Mouse (Mus musculus) intestine, postnatal 0 days (tissue): ENCODE results near the gene Cdkn2d. TPM values are rescaled to one million over a fixed set of nuclear protein-coding genes. Genes with fewer than 3 reads are reported as not detected.
A peak's percentile ranks its signal among the peaks of the same experiment; 100 is the strongest.
"Not testable (repeated sequence)": the region's sequence is repeated elsewhere in the genome, so short reads cannot be mapped to it uniquely, and the experiment has no call there.

Experiments
- ATAC-seq: fragments of 200-750 bp; cut with Nextera tagmentation; 2 replicates; pipeline ENCODE4 v1.8.0; 2017; ENCODE audit warnings: mild to moderate bottlenecking, moderate TSS enrichment, moderate library complexity
- H3K27ac ChIP-seq: fragments of 300-500 bp; sonication (generic); 2 replicates; pipeline ENCODE4 v1.5.1; 2014; ENCODE audit warnings: mild to moderate bottlenecking, low read depth, low read length, moderate library complexity
- H3K27me3 ChIP-seq: fragments of 300-500 bp; sonication (generic); replicated peaks from 2 replicates; pipeline ENCODE4 v1.6.1; 2014; ENCODE audit warnings: low read length, mixed read lengths; ENCODE audit not compliant: control insufficient read depth, insufficient read depth
- H3K36me3 ChIP-seq: fragments of 300-500 bp; sonication (generic); 2 replicates; pipeline ENCODE4 v1.6.1; 2014; ENCODE audit warnings: mild to moderate bottlenecking, moderate library complexity; ENCODE audit not compliant: control insufficient read depth, insufficient read depth
- H3K4me1 ChIP-seq: fragments of 300-500 bp; sonication (generic); replicated peaks from 2 replicates; pipeline ENCODE4 v1.6.1; 2014; ENCODE audit warnings: antibody characterized with exemption, low read length, mixed read lengths; ENCODE audit not compliant: control insufficient read depth, insufficient read depth
- H3K4me2 ChIP-seq: fragments of 300-500 bp; sonication (generic); replicated peaks from 2 replicates; pipeline ENCODE4 v1.6.1; 2014; ENCODE audit warnings: low read depth, mild to moderate bottlenecking, moderate library complexity
- H3K4me3 ChIP-seq: fragments of 300-500 bp; sonication (generic); 2 replicates; pipeline ENCODE4 v1.5.1; 2014; ENCODE audit warnings: low read depth, low read length
- H3K9ac ChIP-seq: fragments of 300-500 bp; sonication (generic); 2 replicates; pipeline ENCODE4 v1.6.1; 2014; ENCODE audit warnings: mild to moderate bottlenecking, low read depth, low read length
- H3K9me3 ChIP-seq: fragments of 300-500 bp; sonication (generic); 2 replicates; pipeline ENCODE4 v1.6.1; 2016; ENCODE audit warnings: mixed run types; ENCODE audit not compliant: control insufficient read depth
- CTCF ChIP-seq: sonication (generic); IDR thresholded peaks from 2 replicates; pipeline ENCODE4 v1.5.1; 2016; ENCODE audit warnings: low read depth, mild to moderate bottlenecking, control low read depth, antibody characterized with exemption, moderate library complexity
- WGBS: fragments of 180-500 bp; shearing (Covaris S2); extraction: QIAGEN DNeasy Blood & Tissue Kit; methylation state at CpG from one replicate; pipeline ENCODE4 v1.1.7; 2014; 5-methylcytosine and 5-hydroxymethylcytosine counted together
- polyA plus RNA-seq: library from polyadenylated mRNA; unstranded; fragments of >200 nt; fragmentation: Nextera tagmentation; extraction: Ambion mirVana; gene quantifications from 2 replicates; pipeline ENCODE4 v1.2.1, GENCODE M21; 2015

Gene Cdkn2d
- polyA plus RNA-seq, 1 experiment from 2014 or later: 25.8 TPM

DNA sequence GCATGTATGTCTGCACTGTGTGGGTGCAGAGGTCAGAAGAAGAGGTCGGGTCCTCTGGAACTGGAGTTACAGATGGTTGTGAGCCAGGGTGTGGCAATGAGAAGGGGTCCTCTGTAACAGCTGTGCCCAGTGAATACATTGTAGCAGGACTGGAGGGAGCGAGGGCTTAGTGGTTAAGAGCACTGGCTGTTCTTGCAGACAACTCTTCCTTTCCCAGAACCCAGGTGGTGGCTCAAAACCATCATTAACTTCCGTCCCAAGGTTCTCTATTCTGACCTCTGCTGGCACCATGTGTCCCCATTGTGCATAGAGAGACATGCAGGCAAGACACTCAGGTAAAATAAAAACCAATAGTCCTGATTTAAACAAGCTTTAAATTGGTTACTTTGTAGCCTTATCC lies 36.4 kb upstream of the Cdkn2d start:
- Histone ChIP-seq H3K36me3 (no peaks in the 10 kb centered on the region), H3K27ac (no peak overlapping the region), H3K4me2 (no peak overlapping the region), H3K9ac (no peak overlapping the region), H3K4me1 (no peaks in the 10 kb centered on the region), H3K9me3 (no peaks in the 10 kb centered on the region), H3K4me3 (no peak overlapping the region), H3K27me3 (no peaks in the 10 kb centered on the region)
- ATAC-seq: no peak
- 55% methylated on average over 3 of the region's 3 CpGs for WGBS
- TF ChIP-seq CTCF: no peak

DNA sequence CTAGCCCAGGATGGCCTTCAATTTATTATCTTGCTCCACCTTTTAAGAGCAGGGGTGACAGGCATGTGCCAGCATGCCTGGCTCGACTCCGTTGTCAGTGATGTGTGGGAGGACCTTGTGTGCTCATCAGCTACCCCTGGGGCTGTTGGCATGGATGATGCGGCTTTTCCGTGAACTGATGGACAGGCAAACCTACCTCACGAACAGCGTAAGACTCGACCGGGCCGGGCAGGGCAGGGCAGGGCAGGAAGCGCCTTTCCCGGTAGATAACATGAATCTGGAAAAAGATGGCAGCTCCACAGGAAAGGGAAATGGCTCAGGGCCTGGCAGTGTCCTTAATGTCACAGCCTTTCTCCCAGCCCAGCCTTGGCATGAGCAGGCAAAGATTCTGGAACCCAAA lies 33.1 kb upstream of the Cdkn2d start:
- no peak overlapping the region for H3K4me2 ChIP-seq
- H3K9me3 ChIP-seq: no peaks in the 10 kb centered on the region
- no peak for ATAC-seq
- no peak overlapping the region for H3K4me3 ChIP-seq
- no peaks in the 10 kb centered on the region for H3K36me3 ChIP-seq
- no peak overlapping the region for H3K9ac ChIP-seq
- no peaks in the 10 kb centered on the region for H3K27me3 ChIP-seq
- H3K27ac ChIP-seq: no peak overlapping the region
- TF ChIP-seq CTCF: no peak
- WGBS: 85% methylated on average over 11 of the region's 11 CpGs
- no peaks in the 10 kb centered on the region for H3K4me1 ChIP-seq

DNA sequence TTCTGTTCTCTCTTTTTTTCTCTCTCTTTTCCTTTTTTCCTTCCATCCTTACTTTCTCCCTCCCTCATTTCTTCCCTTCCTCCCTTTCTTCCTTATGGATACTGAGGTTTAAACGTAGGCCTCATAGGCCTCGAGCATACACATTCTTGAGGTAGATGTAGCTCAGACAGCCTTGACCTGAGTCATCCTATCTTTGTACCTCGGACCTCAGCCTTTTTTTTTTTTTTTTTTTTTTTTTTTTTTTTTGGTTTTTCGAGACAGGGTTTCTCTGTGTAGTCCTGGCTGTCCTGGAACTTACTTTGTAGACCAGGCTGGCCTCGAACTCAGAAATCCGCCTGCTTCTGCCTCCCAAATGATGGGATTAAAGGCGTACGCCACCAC lies 31.7 kb upstream of the Cdkn2d start:
- not testable (repeated sequence) for H3K27me3 ChIP-seq, ATAC-seq, H3K4me3 ChIP-seq, H3K36me3 ChIP-seq, H3K4me1 ChIP-seq, H3K27ac ChIP-seq, H3K9ac ChIP-seq, H3K4me2 ChIP-seq, H3K9me3 ChIP-seq
- WGBS: 80% methylated on average over 8 of the region's 8 CpGs

DNA sequence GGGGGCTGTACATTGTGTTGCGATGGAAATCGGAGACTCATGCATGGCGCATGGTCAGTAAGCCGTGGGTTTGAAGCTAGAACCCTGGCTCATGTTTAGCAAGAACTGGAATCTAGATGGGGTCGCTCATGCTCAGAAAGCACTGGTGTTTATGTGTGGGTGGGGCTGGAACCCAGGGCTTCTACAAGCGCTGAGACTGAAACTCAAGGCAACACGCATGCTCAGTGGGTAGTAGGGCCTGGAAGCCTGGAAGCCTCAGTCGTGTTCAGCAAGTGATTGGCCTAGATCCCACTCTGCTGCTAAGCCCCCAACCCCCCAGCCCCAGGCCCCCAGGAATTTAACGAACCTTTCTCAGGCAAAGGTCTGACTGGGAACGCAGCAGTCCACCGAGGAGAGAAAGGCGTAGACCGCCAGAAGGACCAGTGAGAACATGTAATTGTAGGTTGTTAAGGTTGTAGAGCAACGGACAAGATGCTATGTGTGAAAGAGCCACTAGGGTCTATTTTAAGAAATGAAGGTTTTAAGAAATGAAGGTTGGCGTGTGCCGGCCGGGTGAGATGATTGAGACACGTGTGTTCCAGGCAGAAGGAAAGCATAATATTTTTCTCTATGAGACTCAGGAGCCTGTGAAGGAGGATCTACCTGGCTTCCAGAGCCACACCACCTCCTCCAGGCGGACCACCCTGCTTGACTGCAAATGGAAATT lies 31.2 kb upstream of the Cdkn2d start:
- Histone ChIP-seq H3K4me3 (no peak overlapping the region), H3K9ac (no peak overlapping the region), H3K27me3 (no peaks in the 10 kb centered on the region), H3K36me3 (no peaks in the 10 kb centered on the region), H3K4me1 (no peaks in the 10 kb centered on the region), H3K4me2 (peak overlapping the region; percentile 75), H3K9me3 (no peaks in the 10 kb centered on the region), H3K27ac (no peak overlapping the region)
- no peak for ATAC-seq
- WGBS: 81% methylated on average over 19 of the region's 19 CpGs
- TF ChIP-seq CTCF: no peak

DNA sequence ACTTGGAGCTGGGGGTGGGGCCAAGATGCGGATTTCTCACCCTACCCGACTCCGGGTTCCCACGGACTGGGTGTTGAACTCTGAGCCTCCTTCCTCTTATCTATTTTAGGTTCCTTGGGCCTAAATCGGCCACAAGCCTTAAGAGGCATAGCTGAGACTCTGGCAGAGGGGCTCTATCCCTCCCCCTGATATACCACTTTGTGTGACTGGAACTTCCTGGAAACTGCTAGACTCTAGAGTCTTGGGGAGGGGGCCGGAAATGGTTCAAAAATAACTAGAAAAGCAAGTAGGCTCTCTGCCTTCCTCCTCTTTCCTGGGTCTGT lies 30.3 kb upstream of the Cdkn2d start:
- peak overlapping the region; percentile 75 for H3K4me2 ChIP-seq
- WGBS: 14% methylated on average over 6 of the region's 6 CpGs
- peak overlapping the region; percentile 50; the same call in 1 of the 2 replicates for H3K9ac ChIP-seq
- H3K36me3 ChIP-seq: no peaks in the 10 kb centered on the region
- H3K27me3 ChIP-seq: no peaks in the 10 kb centered on the region
- H3K9me3 ChIP-seq: no peaks in the 10 kb centered on the region
- no peak overlapping the region for H3K27ac ChIP-seq
- H3K4me3 ChIP-seq: peak overlapping the region; percentile 55
- TF ChIP-seq CTCF: no peak
- H3K4me1 ChIP-seq: no peaks in the 10 kb centered on the region
- no peak for ATAC-seq

DNA sequence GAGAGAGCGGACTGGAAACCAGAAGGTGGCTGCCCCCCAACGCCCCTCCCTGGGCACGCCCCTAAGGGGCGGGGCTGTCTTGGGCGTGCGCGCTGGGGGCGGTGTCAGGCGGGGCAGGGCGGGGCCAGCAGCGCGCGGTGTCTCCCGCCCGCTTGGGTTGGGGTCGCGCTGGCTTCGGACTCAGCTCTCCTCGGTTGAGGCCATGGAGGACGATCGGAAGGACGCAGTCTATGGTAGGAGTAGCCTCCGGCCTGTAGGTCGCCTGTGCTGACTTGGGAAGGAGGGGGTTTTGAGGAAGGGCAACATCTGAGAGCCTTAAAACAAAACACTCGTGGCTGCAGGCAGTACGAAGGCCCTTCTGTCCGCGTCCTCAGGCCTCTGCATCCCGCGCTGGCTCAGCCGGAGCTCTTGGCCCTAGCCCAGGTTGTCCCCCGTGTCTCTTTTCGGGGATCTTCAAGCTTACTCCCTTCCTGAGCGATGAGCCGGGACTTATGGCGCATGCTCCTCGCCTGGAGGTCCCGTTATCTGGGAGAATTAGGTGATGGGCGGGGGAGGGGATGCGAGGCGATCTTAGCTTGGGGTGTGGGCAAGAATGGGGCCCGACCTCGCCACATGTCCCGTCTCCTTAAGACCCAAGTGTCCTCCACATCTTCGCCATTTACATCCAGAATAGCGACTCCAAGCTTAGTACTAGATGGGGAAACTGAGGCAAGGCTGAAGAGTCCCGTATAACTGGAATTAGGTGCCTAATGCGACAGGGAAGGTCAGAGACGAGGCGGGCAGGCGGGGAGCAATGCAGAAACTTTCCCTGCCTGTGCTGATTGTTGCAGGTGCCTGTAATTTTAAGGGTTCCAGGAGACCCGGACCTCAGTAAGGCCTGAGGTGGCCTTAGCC lies 29.7 kb upstream of the Cdkn2d start, which contains the start of gene Slc44a2:
TSS of gene Slc44a2 (plus strand) at position 80 of the 894 bp plus-strand sequence.
- 3% methylated on average over 51 of the region's 52 CpGs for WGBS
- H3K27ac ChIP-seq: no peak within 1 kb of the TSS
- TF ChIP-seq CTCF: 0 out of 2 replicates have a peak, but pooled peaks have one; percentile 16
- peak within 1 kb of the TSS; percentile 50; the same call in 1 of the 2 replicates for H3K9ac ChIP-seq
- peak within 1 kb of the TSS; percentile 55 for H3K4me3 ChIP-seq
- H3K27me3 ChIP-seq: no peaks in the 10 kb centered on the region
- no peaks in the 10 kb centered on the region for H3K4me1 ChIP-seq
- H3K4me2 ChIP-seq: peak within 1 kb of the TSS; percentile 75
- no peaks in the 10 kb centered on the region for H3K9me3 ChIP-seq
- ATAC-seq: peak; percentile 79
- H3K36me3 ChIP-seq: no peaks in the 10 kb centered on the region
